Mouse (Mus musculus) heart, postnatal 0 days (tissue): Measurements from ENCODE around the gene Adgrf5. TPM values are rescaled to one million over a fixed set of nuclear protein-coding genes. Genes with fewer than 3 reads are reported as not detected.

Source experiments
- ATAC-seq: fragments of 200-750 bp; cut with Nextera tagmentation; 2 replicates; pipeline ENCODE4 v1.8.0; 2017; ENCODE audit warnings: low read depth, moderate number of reproducible peaks, moderate library complexity; ENCODE audit not compliant: insufficient read depth
- DNase-seq: peaks from one replicate; pipeline ENCODE4 v3.0.0-alpha.2; 2016; ENCODE audit warnings: low spot score
- H3K27ac ChIP-seq: fragments of 300-500 bp; sonication (generic); 2 replicates; pipeline ENCODE4 v1.5.1; 2014; ENCODE audit warnings: low read depth, mild to moderate bottlenecking
- H3K27me3 ChIP-seq: fragments of 300-500 bp; sonication (generic); 2 replicates; pipeline ENCODE4 v1.6.1; 2014; ENCODE audit warnings: low read length, mixed read lengths; ENCODE audit not compliant: control insufficient read depth, insufficient read depth
- H3K36me3 ChIP-seq: fragments of 300-500 bp; sonication (generic); replicated peaks from 2 replicates; pipeline ENCODE4 v1.6.1; 2014; ENCODE audit warnings: low read length, mixed read lengths; ENCODE audit not compliant: control insufficient read depth, insufficient read depth
- H3K4me1 ChIP-seq: fragments of 300-500 bp; sonication (generic); 2 replicates; pipeline ENCODE4 v1.6.1; 2014; ENCODE audit warnings: antibody characterized with exemption; ENCODE audit not compliant: control insufficient read depth, insufficient read depth
- H3K4me2 ChIP-seq: fragments of 300-500 bp; sonication (generic); 2 replicates; pipeline ENCODE4 v1.6.1; 2014; ENCODE audit warnings: low read depth, mild to moderate bottlenecking, low read length, moderate library complexity
- H3K4me3 ChIP-seq: fragments of 300-500 bp; sonication (generic); 2 replicates; pipeline ENCODE4 v1.5.1; 2014; ENCODE audit warnings: low read depth, low read length
- H3K9ac ChIP-seq: fragments of 300-500 bp; sonication (generic); replicated peaks from 2 replicates; pipeline ENCODE4 v1.6.1; 2014; ENCODE audit warnings: low read depth, low read length, mixed read lengths
- H3K9me3 ChIP-seq: fragments of 300-500 bp; sonication (generic); replicated peaks from 2 replicates; pipeline ENCODE4 v1.6.1; 2016; ENCODE audit warnings: low read length; ENCODE audit not compliant: control insufficient read depth
- CTCF ChIP-seq: IDR thresholded peaks from 2 replicates; pipeline ENCODE4 v1.5.1; 2016; ENCODE audit warnings: antibody characterized with exemption, control low read depth, low read depth
- EP300 ChIP-seq: IDR thresholded peaks from 2 replicates; pipeline ENCODE4 v1.6.1; 2016; ENCODE audit warnings: antibody characterized with exemption, low read depth
- WGBS: fragments of 180-500 bp; shearing (Covaris S2); extraction: QIAGEN DNeasy Blood & Tissue Kit; methylation state at CpG from one replicate; pipeline ENCODE4 v1.1.7; 2014; 5-methylcytosine and 5-hydroxymethylcytosine counted together
- polyA plus RNA-seq: library from polyadenylated mRNA; unstranded; fragments of >200 nt; fragmentation: Nextera tagmentation; extraction: Ambion mirVana; gene quantifications from 2 replicates; pipeline ENCODE4 v1.2.1, GENCODE M21; 2015
- total RNA-seq: library from RNA; depleted of rRNA; stranded (reverse); fragments of >200 nt; gene quantifications from 2 replicates; pipeline ENCODE4 v1.2.3, GENCODE M21; 2014; ENCODE audit warnings: low replicate concordance

Adgrf5 gene
- total and polyA plus RNA-seq, 2 experiments from 2014 or later: 19.1 to 89.0 TPM

DNA sequence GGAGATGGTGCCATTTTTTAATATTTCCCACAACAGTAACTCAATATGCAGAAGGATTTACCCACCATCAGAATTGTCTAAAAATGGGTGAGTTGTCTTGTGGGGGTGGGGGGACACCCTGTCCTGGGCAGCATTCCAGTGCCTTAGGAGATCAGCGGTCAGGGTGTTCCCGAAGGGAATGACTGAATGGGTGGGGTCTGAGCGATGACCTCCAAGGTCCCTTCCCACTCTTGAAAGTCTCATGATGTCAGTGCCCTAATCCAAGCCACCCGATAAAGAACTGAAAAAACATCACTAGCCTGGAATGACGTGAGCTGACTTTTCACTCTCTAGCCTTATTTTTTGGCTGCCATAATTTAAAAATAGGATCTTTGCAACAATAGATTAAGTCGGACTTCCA is 5.0 kb downstream of the Adgrf5 start:
- peak; percentile 18; the same call in 1 of the 2 replicates for ATAC-seq
- H3K27ac ChIP-seq: peak overlapping the region; percentile 86
- H3K9me3 ChIP-seq: no peaks in the 10 kb centered on the region
- 46% methylated on average over 6 of the region's 6 CpGs for WGBS
- H3K9ac ChIP-seq: no peak overlapping the region
- H3K4me2 ChIP-seq: no peak overlapping the region
- peak; percentile 44 for DNase-seq
- TF ChIP-seq CTCF: no peak
- 0 out of 2 replicates have a peak, but pooled peaks have one; percentile 23 for TF ChIP-seq EP300
- H3K36me3 ChIP-seq: no peaks in the 10 kb centered on the region
- H3K4me3 ChIP-seq: no peak overlapping the region
- peaks cover 28% of the 10 kb centered on the region for H3K4me1 ChIP-seq
- peaks cover 7% of the 10 kb centered on the region; the same call in 1 of the 2 replicates for H3K27me3 ChIP-seq

DNA sequence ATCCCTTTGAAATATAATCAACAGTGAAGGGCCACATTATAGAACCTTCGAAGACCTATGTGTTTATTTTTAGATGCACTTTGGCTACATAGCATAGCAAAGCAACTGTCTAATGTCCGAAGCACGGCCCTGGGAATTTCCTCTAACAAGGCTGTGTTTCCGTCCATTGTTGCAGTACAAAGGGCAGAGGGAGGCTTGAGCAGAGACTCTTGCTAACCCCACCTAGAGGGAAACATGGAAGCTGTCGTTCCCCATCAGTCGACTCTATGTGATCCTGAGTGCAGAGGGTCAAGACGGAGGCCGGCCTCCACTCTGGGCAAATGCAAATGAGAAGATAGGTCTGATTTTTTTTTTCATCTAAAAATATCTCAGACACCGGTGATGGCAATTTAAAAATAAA is 6.2 kb downstream of the Adgrf5 start:
- H3K9ac ChIP-seq: no peak overlapping the region
- peaks cover under 1% of the 10 kb centered on the region; the same call in 1 of the 2 replicates for H3K27me3 ChIP-seq
- H3K27ac ChIP-seq: peak overlapping the region; percentile 86
- peak overlapping the region; percentile 30; the same call in 1 of the 2 replicates for H3K4me2 ChIP-seq
- H3K4me3 ChIP-seq: no peak overlapping the region
- TF ChIP-seq EP300 (peak; percentile 92), CTCF (no peak)
- 20% methylated on average over 9 of the region's 9 CpGs for WGBS
- no peaks in the 10 kb centered on the region for H3K36me3 ChIP-seq
- peak; percentile 69 for DNase-seq
- no peaks in the 10 kb centered on the region for H3K9me3 ChIP-seq
- H3K4me1 ChIP-seq: peaks cover 28% of the 10 kb centered on the region
- ATAC-seq: peak; percentile 43; the same call in 1 of the 2 replicates

GRCm38 (mm10) chr17:43368171-43368576 is 7.9 kb downstream of the Adgrf5 start:
- 63% methylated on average over 5 of the region's 5 CpGs for WGBS

GRCm38 (mm10) chr17:43372604-43373003 is 12.4 kb downstream of the Adgrf5 start:
- Histone ChIP-seq H3K9ac (no peak overlapping the region), H3K36me3 (no peaks in the 10 kb centered on the region), H3K4me3 (no peak overlapping the region), H3K4me1 (peaks cover 10% of the 10 kb centered on the region; the same call in 1 of the 2 replicates), H3K27me3 (no peaks in the 10 kb centered on the region), H3K4me2 (no peak overlapping the region), H3K9me3 (no peaks in the 10 kb centered on the region), H3K27ac (no peak overlapping the region)
- 63% methylated on average over 4 of the region's 4 CpGs for WGBS
- ATAC-seq: no peak
- no peak for DNase-seq
- TF ChIP-seq CTCF (no peak), EP300 (no peak)

More at GRCm38 (mm10) chr17:43368171-43368576, 7.9 kb downstream of the Adgrf5 start:
- H3K27me3 ChIP-seq: no peaks in the 10 kb centered on the region
- H3K4me2 ChIP-seq: no peak overlapping the region; the same call in 1 of the 2 replicates
- H3K27ac ChIP-seq: peak overlapping the region; percentile 86
- peaks cover 22% of the 10 kb centered on the region for H3K4me1 ChIP-seq
- no peak for TF ChIP-seq EP300
- no peak for TF ChIP-seq CTCF
- no peaks in the 10 kb centered on the region for H3K36me3 ChIP-seq
- peak; percentile 47; the same call in 1 of the 2 replicates for ATAC-seq
- no peak overlapping the region for H3K4me3 ChIP-seq
- no peak overlapping the region for H3K9ac ChIP-seq
- peak; percentile 30 for DNase-seq
- no peaks in the 10 kb centered on the region for H3K9me3 ChIP-seq

DNA sequence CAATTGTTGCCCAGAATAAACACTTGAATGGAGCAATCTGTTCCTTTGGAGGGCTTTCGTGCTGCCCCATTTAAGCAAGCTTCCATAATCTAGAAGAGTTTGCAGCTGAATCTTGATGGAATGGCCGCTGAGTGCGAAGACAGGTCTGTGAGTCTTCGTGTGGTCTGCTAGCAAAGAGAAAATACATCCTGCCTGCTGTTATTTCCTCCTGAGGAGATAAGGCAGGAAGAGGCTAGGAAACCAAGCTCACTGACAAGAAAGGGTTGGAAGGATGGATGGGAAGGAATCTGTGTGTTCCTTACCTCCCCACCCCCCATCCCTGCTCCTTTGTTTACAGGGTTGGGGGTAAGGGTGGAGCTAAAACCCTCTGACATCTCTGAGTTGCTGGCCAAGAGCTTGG is 13.8 kb downstream of the Adgrf5 start:
- Histone ChIP-seq H3K27me3 (no peaks in the 10 kb centered on the region), H3K36me3 (no peaks in the 10 kb centered on the region), H3K9me3 (no peaks in the 10 kb centered on the region), H3K4me2 (no peak overlapping the region), H3K9ac (no peak overlapping the region), H3K4me3 (no peak overlapping the region), H3K27ac (peak overlapping the region; percentile 73), H3K4me1 (peaks cover 10% of the 10 kb centered on the region; the same call in 1 of the 2 replicates)
- TF ChIP-seq CTCF (no peak), EP300 (peak; percentile 60; the same call in 1 of the 2 replicates)
- WGBS: 46% methylated on average over 4 of the region's 4 CpGs
- ATAC-seq (peak; percentile 53), DNase-seq (peak; percentile 35)

DNA sequence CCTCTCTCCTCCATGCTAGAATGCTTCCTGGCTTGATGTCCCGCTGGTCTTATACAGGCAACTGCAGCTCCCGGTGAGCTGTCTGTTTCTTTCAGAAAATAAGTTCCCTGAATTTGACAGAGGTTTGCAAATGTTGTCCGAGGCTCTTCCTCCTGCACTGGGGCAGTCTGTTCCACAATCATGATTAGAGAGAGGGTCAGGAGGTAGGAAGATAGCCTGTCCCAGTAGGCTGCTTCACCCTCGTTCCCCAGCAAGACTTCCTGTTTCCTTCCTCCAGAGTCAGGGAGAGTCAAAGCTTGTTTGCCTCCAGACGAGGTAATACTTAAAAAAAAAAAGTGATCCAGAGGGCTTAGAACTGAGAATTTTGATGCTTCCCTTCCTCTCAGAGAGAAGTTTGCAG is 16.3 kb downstream of the Adgrf5 start:
- ATAC-seq: no peak
- WGBS: 44% methylated on average over 5 of the region's 5 CpGs
- Histone ChIP-seq H3K4me3 (no peak overlapping the region), H3K36me3 (no peaks in the 10 kb centered on the region), H3K4me1 (peaks cover 10% of the 10 kb centered on the region; the same call in 1 of the 2 replicates), H3K4me2 (no peak overlapping the region; the same call in 1 of the 2 replicates), H3K9ac (no peak overlapping the region), H3K27me3 (no peaks in the 10 kb centered on the region), H3K9me3 (0 out of 2 replicates have a peak, but pooled peaks cover 3% of the 10 kb centered on the region), H3K27ac (peak overlapping the region; percentile 46)
- DNase-seq: no peak
- no peak for TF ChIP-seq EP300
- TF ChIP-seq CTCF: no peak
